Comparison of ENCODE assay signal across 8 mouse cellular contexts in the genomic region with DNA sequence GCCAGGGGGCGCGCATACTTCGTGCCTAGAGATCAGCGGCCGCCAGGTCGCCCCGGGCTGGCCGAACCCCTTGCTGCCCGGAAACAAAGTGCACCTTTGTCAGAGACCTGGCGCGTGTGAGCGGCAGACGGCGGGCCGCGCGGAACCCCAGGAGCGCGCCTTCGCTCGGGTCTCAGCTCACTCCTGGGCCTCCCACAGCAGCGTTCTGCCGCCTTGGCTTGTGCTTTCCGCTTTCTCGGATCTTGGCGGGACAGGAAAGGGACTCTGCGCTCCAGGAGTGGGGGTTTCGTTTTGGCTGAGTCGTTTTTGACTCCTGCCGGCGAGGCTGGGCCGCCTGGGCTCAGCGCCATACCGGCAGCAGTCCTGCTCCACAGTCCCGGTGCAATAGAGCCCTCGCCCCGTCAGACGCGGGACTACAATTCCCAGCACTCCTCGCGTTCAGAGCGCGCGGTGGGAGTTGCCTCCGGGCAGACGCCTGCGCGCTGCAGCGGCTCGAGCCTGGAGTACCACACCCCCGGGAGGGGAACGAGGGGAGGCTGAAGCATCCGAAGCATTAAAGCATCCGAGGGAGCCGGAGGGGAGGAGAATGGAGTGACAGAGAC. TPM values are rescaled to one million over a fixed set of nuclear protein-coding genes. Genes with fewer than 3 reads are reported as not detected.
DNase-seq lines count a peak whose midpoint lies in the region; ATAC-seq and TF ChIP-seq lines count a peak whose summit lies in the region.

A gene (plus strand): TSS at position 36 of the 602 bp plus-strand sequence.

- H3K27ac ChIP-seq in forebrain, embryonic 10.5 days: peak within 1 kb of the TSS; percentile 99
- peak within 1 kb of the TSS; percentile 96 for H3K27ac ChIP-seq in heart, embryonic 15.5 days
- peak within 1 kb of the TSS; percentile 85 for H3K27ac ChIP-seq in liver, embryonic 14.5 days
- peak within 1 kb of the TSS; percentile 87 for H3K27ac ChIP-seq in neural tube, embryonic 11.5 days (ENCODE audit: low read depth, low read length)
- peak within 1 kb of the TSS; percentile 98 for H3K27ac ChIP-seq in stomach, postnatal 0 days (replicated peaks)

- H3K27me3 ChIP-seq in forebrain, embryonic 10.5 days (ENCODE audit: poor library complexity, severe bottlenecking): no peaks in the 10 kb centered on the region
- no peaks in the 10 kb centered on the region for H3K27me3 ChIP-seq in heart, embryonic 15.5 days
- H3K27me3 ChIP-seq in liver, embryonic 14.5 days (ENCODE audit: control insufficient read depth, insufficient read depth, low read length): no peaks in the 10 kb centered on the region; the same call in none of the 2 replicates
- no peaks in the 10 kb centered on the region for H3K27me3 ChIP-seq in neural tube, embryonic 11.5 days (ENCODE audit: control insufficient read depth, insufficient read depth, low read length)
- H3K27me3 ChIP-seq in stomach, postnatal 0 days (ENCODE audit: control insufficient read depth, insufficient read depth, low read length): no peaks in the 10 kb centered on the region

- TF ChIP-seq EP300 in liver, embryonic 14.5 days (IDR thresholded peaks at IDR 0.05; ENCODE audit: low read depth): no peak
- TF ChIP-seq EP300 in stomach, postnatal 0 days (optimal IDR thresholded peaks at IDR 0.05): no peak

- peak within 1 kb of the TSS; percentile 74 for H3K4me2 ChIP-seq in heart, embryonic 15.5 days
- H3K4me2 ChIP-seq in liver, embryonic 14.5 days (ENCODE audit: low read depth): peak within 1 kb of the TSS; percentile 89
- H3K4me2 ChIP-seq in neural tube, embryonic 11.5 days (ENCODE audit: low read depth): peak within 1 kb of the TSS; percentile 73
- peak within 1 kb of the TSS; percentile 86 for H3K4me2 ChIP-seq in stomach, postnatal 0 days (replicated peaks; ENCODE audit: low read depth)

- H3K9ac ChIP-seq in heart, embryonic 15.5 days: peak within 1 kb of the TSS; percentile 88
- peak within 1 kb of the TSS; percentile 94 for H3K9ac ChIP-seq in liver, embryonic 14.5 days (replicated peaks)
- H3K9ac ChIP-seq in neural tube, embryonic 11.5 days (ENCODE audit: low read length): peak within 1 kb of the TSS; percentile 89
- H3K9ac ChIP-seq in stomach, postnatal 0 days (ENCODE audit: low read length): peak within 1 kb of the TSS; percentile 79

- peak; percentile 90 for ATAC-seq in CD4-positive, CD25-positive, alpha-beta regulatory T cell, adult 4 months
- peak; percentile 96 for ATAC-seq in heart, embryonic 15.5 days (replicated peaks; ENCODE audit: insufficient number of reproducible peaks, insufficient read depth, low FRiP score, low read depth)
- peak; percentile 98 for ATAC-seq in liver, embryonic 14.5 days (ENCODE audit: insufficient read depth)
- peak; percentile 97 for ATAC-seq in neural tube, embryonic 11.5 days (ENCODE audit: insufficient read depth, low FRiP score, low TSS enrichment)
- peak; percentile 97 for ATAC-seq in stomach, postnatal 0 days (ENCODE audit: low FRiP score, low TSS enrichment)

- TF ChIP-seq CTCF in liver, embryonic 14.5 days (IDR thresholded peaks at IDR 0.05; ENCODE audit: low read depth): peak; percentile 95
- TF ChIP-seq CTCF in stomach, postnatal 0 days (IDR thresholded peaks at IDR 0.05; ENCODE audit: low read depth): peak; percentile 90

- H3K4me3 ChIP-seq in forebrain, embryonic 10.5 days: peak within 1 kb of the TSS; percentile 86
- peak within 1 kb of the TSS; percentile 76 for H3K4me3 ChIP-seq in heart, embryonic 15.5 days
- H3K4me3 ChIP-seq in liver, embryonic 14.5 days (ENCODE audit: insufficient read depth in 1 of 2, low read depth in 2 of 2, low read length in 2 of 2): peak within 1 kb of the TSS; percentile 85 to 90
- peak within 1 kb of the TSS; percentile 61 for H3K4me3 ChIP-seq in neural tube, embryonic 11.5 days (ENCODE audit: low read depth, low read length)
- peak within 1 kb of the TSS; percentile 90 for H3K4me3 ChIP-seq in stomach, postnatal 0 days (ENCODE audit: low read depth, low read length)

- DNase-seq in c-Kit-negative CD71-positive TER-119-positive erythroid progenitor cells, embryonic 14.5 days (ENCODE audit: low read depth, low spot score): peak; percentile 89
- peak; percentile 92 for DNase-seq in forebrain, embryonic 10.5 days (ENCODE audit: extremely low spot score, low spot score)
- DNase-seq in kidney, postnatal 25 days: peak; percentile 97 to 98
- DNase-seq in liver, embryonic 14.5 days (ENCODE audit: low read depth in 3 of 3, low spot score in 3 of 3): peak; percentile 84 to 88 (median 86)
- peak; percentile 96 for DNase-seq in neural tube, embryonic 11.5 days (ENCODE audit: low spot score)
- peak; percentile 94 for DNase-seq in stomach, postnatal 0 days (ENCODE audit: low spot score)

- under 1% methylated on average over 55 of the region's 55 CpGs for WGBS in forebrain, embryonic 10.5 days
- WGBS in heart, embryonic 15.5 days: under 1% methylated on average over 55 of the region's 55 CpGs
- WGBS in liver, embryonic 14.5 days (ENCODE audit: insufficient replicate concordance): under 1% methylated on average over 55 of the region's 55 CpGs
- WGBS in neural tube, embryonic 11.5 days: 0% methylated on average over 54 of the region's 55 CpGs
- under 1% methylated on average over 55 of the region's 55 CpGs for WGBS in stomach, postnatal 0 days

- no peaks in the 10 kb centered on the region for H3K9me3 ChIP-seq in forebrain, embryonic 10.5 days
- no peaks in the 10 kb centered on the region for H3K9me3 ChIP-seq in heart, embryonic 15.5 days (replicated peaks)
- H3K9me3 ChIP-seq in liver, embryonic 14.5 days (ENCODE audit: control insufficient read depth, low read length): no peaks in the 10 kb centered on the region
- no peaks in the 10 kb centered on the region for H3K9me3 ChIP-seq in neural tube, embryonic 11.5 days (ENCODE audit: control insufficient read depth, low read length)
- H3K9me3 ChIP-seq in stomach, postnatal 0 days (ENCODE audit: control insufficient read depth, low read length): no peaks in the 10 kb centered on the region

- H3K4me1 ChIP-seq in forebrain, embryonic 10.5 days: peaks cover 30% of the 10 kb centered on the region
- peaks cover 24% of the 10 kb centered on the region for H3K4me1 ChIP-seq in heart, embryonic 15.5 days (replicated peaks)
- peaks cover 23 to 29% of the 10 kb centered on the region in 2 experiments for H3K4me1 ChIP-seq in liver, embryonic 14.5 days (replicated peaks; ENCODE audit: control insufficient read depth in 2 of 2, insufficient read depth in 2 of 2, low read length in 1 of 2)
- H3K4me1 ChIP-seq in neural tube, embryonic 11.5 days (ENCODE audit: control insufficient read depth, insufficient read depth, low read length): peaks cover 6% of the 10 kb centered on the region; the same call in 1 of the 2 replicates
- no peaks in the 10 kb centered on the region for H3K4me1 ChIP-seq in stomach, postnatal 0 days (replicated peaks; ENCODE audit: control insufficient read depth, insufficient read depth)

- H3K36me3 ChIP-seq in forebrain, embryonic 10.5 days (replicated peaks): no peaks in the 10 kb centered on the region
- H3K36me3 ChIP-seq in heart, embryonic 15.5 days: no peaks in the 10 kb centered on the region
- H3K36me3 ChIP-seq in liver, embryonic 14.5 days (replicated peaks; ENCODE audit: control insufficient read depth, insufficient read depth, low read depth): no peaks in the 10 kb centered on the region
- H3K36me3 ChIP-seq in neural tube, embryonic 11.5 days (ENCODE audit: control insufficient read depth, insufficient read depth, low read length): no peaks in the 10 kb centered on the region
- H3K36me3 ChIP-seq in stomach, postnatal 0 days (ENCODE audit: control insufficient read depth, insufficient read depth, low read length): no peaks in the 10 kb centered on the region

RNA-seq across cellular contexts. Expression of the gene that starts here (rescaled TPM):
- polyA plus RNA-seq in CD4-positive, CD25-positive, alpha-beta regulatory T cell, adult 4 months (2017; shearing (Covaris generic)): 1 to 10 TPM; 1.8 to 2.5 TPM
- 1.9 and 2.0 TPM in 2 replicates for polyA plus RNA-seq in forebrain, embryonic 10.5 days (2016; fragmentation: Nextera tagmentation; extraction: Ambion mirVana)
- polyA plus RNA-seq in heart, embryonic 15.5 days (2015; fragmentation: Nextera tagmentation; extraction: Ambion mirVana): 3.2 and 3.4 TPM in 2 replicates
- 0.64 and 0.84 TPM in 2 replicates for polyA plus RNA-seq in liver, embryonic 14.5 days (2012; rRNA removed)
- polyA plus RNA-seq in liver, embryonic 14.5 days (2014; fragmentation: Nextera tagmentation; extraction: Ambion mirVana): 0.50 and 0.59 TPM in 2 replicates
- polyA plus RNA-seq in neural tube, embryonic 11.5 days (2014; fragmentation: Nextera tagmentation; extraction: Ambion mirVana): 2.6 and 3.4 TPM in 2 replicates
- polyA plus RNA-seq in stomach, postnatal 0 days (2015; fragmentation: Nextera tagmentation; extraction: Ambion mirVana): 1.0 and 1.1 TPM in 2 replicates

Comparison
In these comparisons a context has a peak if more than half of its experiments do, and no peak if none do; other contexts are left out.
1. Peak in every context shown above with its lines: DNase-seq, ATAC-seq, H3K4me3 ChIP-seq and H3K27ac ChIP-seq.
2. Peak in DNase-seq, ATAC-seq, H3K4me3 ChIP-seq, H3K27ac ChIP-seq, H3K9ac ChIP-seq and H3K4me2 ChIP-seq in liver, embryonic 14.5 days; RNA of the gene not detected or under 1 TPM.